Mouse (Mus musculus): ENCODE measurements around the gene Bcl2l2. TPM values are rescaled to one million over a fixed set of nuclear protein-coding genes. Genes with fewer than 3 reads are reported as not detected.
A peak's percentile ranks its signal among the peaks of the same experiment; 100 is the strongest.

The Bcl2l2 gene
- polyA plus RNA-seq, 1 experiment from 2014 or later, result 3.3 TPM

DNA sequence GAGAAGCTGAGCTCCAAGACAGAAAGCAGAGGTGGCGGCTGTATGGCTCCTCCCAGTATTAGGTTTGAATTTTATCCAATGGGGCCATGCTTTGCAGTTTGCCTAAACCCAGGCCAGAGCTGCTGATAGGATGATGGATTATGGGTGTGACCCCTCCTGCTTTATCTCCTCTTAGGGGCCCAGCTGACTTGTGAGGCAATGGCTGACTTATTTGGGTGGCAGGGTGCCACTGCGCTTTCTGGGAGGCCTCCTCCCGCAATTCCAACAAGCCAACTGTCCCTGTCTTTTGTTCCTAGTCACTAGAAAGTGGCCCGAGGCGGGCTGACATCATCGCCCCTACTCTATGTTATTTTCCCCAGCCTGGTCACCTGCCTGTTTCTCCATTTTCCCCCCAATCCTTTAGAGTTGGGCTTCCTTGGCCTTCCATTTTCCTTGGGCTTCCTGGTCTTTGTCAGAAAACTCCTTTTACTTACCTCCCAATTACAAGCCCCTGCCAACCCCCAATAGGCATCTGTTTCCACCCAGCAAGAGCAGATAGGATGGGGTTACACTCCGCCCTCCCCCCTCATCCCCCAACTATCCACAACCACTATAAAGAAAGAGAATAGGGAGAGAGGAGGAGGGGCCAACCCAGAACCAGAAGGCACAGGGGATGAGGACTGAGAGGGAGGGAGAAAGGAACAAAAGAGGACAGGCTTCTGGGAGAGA, 41.6 kb downstream of the Bcl2l2 start:
- Histone ChIP-seq H3K36me3 (peaks cover 34% of the 10 kb centered on the region), H3K4me1 (replicated peaks) (peaks cover 46% of the 10 kb centered on the region), H3K27me3 (no peaks in the 10 kb centered on the region), H3K9me3 (peaks cover 20% of the 10 kb centered on the region), H3K9ac (replicated peaks) (peak overlapping the region; percentile 89), H3K4me2 (peak overlapping the region; percentile 87), H3K27ac (peak overlapping the region; percentile 100), H3K4me3 (replicated peaks) (peak overlapping the region; percentile 59)
- ATAC-seq (ENCODE audit: insufficient number of reproducible peaks, insufficient read depth, low FRiP score, low TSS enrichment, low read depth), result peak; percentile 18; the same call in 1 of the 2 replicates
- 7% methylated on average over 7 of the region's 7 CpGs for WGBS

DNA sequence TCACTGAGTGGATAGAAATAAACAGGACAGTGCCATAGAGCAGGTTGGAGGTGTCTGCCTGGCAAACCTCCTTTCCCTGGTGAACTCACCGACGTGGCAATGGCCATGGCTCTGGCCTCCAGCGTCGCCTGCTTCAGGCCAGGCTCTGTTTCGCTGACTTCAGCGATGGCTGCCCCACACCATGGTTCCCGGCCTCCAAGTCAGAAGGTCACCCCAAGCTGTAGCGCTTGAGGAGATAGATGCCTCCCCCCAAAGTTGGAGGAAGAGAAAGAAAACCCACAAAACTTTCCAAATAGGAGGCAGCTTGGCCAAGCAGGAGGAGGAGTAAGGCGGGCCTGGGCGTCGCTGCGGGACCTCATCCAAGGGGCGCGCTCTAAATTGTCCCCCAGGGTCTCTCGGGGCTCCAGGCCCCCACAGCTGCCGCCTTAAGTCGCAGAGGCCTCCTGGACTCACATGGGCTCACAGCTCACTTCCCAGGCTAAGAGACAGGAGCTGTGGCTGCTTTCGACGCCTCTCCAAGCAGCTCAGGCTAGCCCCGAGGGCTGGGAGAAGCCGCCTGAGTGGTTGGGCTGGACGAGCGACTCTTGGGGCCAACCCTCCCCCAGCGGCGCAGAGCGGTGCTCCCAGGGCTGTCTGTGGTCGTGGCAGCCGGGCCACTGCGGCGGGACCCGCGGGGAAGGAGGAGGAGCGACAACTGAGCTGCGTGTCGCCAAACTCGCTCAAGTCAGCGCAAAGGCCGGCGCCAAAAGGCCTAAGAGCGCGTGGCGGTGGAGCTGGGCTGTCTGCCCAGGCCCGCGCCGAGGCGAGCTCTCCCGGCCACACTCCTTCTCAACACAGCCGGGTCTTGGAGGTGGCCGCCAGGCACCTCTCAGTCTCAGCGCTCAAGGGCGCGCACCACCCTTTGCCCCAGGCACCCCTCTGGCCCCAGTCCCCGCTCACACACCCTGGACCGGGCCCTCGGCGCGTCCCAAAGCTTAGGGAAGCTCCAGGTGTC, 42.5 kb downstream of the Bcl2l2 start, which contains the start of gene Efs:
Gene Efs (minus strand): TSS at position 778 of the 994 bp plus-strand sequence.
- peak; percentile 45 for ATAC-seq (ENCODE audit: insufficient number of reproducible peaks, insufficient read depth, low FRiP score, low TSS enrichment, low read depth)
- Histone ChIP-seq H3K9ac (replicated peaks) (peak within 1 kb of the TSS; percentile 89), H3K4me1 (replicated peaks) (peaks cover 50% of the 10 kb centered on the region), H3K27ac (peak within 1 kb of the TSS; percentile 100), H3K9me3 (peaks cover 19% of the 10 kb centered on the region), H3K36me3 (peaks cover 25% of the 10 kb centered on the region), H3K4me2 (peak within 1 kb of the TSS; percentile 87), H3K27me3 (no peaks in the 10 kb centered on the region), H3K4me3 (replicated peaks) (peak within 1 kb of the TSS; percentile 59)
- 1% methylated on average over 52 of the region's 57 CpGs for WGBS

DNA sequence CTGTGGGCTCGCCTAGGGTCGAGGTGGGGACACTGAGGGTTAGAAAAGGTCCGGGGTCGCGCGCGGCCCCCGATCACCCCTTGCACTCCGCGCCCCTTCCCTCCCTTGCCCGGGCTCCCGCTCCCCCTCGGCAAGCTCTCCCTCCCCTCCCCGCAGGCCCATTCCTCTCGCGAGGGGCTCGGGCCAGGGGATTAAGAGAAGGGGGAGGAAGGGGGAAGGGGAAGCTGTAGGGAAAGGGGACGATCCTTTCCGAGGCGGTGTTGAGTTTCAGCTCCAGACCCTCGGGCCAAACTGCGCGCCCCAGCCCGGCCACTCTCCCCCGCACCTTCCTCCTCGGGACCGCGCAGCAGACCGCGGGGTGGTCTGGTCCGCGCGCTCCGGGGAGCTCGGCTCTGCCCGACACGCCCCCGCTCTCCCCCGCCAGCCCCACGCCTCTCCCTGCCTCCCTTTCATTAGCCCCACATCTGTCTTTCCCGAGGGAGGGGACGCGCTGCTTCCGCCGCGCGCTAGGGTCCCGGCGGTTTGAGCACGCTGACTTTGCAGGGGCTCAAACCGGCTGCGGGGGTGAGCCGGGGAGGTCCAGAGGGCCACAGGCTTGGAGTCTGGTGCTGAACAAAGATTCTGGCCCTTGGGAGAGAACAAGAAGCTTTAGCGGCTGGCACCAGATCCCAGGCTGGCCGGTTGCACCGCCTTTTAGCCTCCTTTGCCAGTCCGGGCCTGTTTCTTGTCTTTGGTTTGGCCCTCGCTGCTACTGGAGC, 43.4 kb downstream of the Bcl2l2 start:
- WGBS, result 0% methylated on average over 47 of the region's 58 CpGs
- Histone ChIP-seq H3K9me3 (peaks cover 10% of the 10 kb centered on the region), H3K27me3 (no peaks in the 10 kb centered on the region), H3K4me1 (replicated peaks) (peaks cover 50% of the 10 kb centered on the region), H3K4me3 (replicated peaks) (peak overlapping the region; percentile 59), H3K27ac (peak overlapping the region; percentile 100), H3K36me3 (peaks cover 16% of the 10 kb centered on the region), H3K9ac (replicated peaks) (peak overlapping the region; percentile 89), H3K4me2 (peak overlapping the region; percentile 87)
- peak; percentile 91 for ATAC-seq (ENCODE audit: insufficient number of reproducible peaks, insufficient read depth, low FRiP score, low TSS enrichment, low read depth)

DNA sequence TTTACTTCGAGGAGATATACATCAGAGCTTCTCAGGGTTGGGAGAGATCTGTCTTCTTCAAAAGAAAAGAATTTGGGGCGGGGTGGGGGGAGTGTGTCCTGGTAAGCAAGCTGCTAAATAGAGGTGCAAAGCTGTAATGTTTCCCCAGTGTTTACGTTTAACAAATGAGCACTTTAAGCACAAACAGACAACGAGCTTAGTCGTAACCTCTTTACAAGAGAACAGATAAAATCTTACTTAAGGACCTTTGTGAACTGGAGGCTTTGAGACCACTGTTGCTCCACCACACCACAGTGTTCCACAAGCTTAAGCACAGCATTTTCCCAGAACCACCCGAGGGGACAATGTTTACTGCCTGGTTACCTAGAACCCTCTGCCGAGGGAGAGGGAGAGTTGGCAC, 44.1 kb downstream of the Bcl2l2 start:
- H3K9ac ChIP-seq (replicated peaks), result peak overlapping the region; percentile 89
- 6% methylated on average over 7 of the region's 7 CpGs for WGBS

DNA sequence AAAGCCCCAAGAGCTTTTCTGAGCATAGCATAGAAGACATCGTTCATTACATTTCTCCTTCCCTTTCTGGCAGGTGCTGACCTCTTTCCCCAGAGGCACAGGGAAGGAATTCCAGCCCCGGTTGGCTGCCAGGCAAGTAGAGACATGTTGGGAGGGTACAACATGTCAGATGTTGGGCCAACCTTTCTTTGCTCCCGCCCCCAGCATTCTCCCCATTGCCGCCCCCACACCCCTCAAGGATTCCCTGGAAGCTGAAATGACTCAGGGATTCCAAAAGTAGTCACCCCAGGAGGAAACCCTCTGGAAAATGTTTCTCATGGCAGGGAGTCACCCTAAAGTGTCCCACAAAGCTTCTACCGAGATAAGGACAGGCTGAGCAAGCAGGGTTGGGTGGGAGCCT, 46.6 kb downstream of the Bcl2l2 start:
- Histone ChIP-seq H3K4me1 (replicated peaks) (peaks cover 40% of the 10 kb centered on the region), H3K9ac (replicated peaks) (no peak overlapping the region), H3K27ac (no peak overlapping the region), H3K27me3 (no peaks in the 10 kb centered on the region), H3K4me2 (no peak overlapping the region), H3K36me3 (no peaks in the 10 kb centered on the region), H3K4me3 (replicated peaks) (no peak overlapping the region), H3K9me3 (no peaks in the 10 kb centered on the region)
- no peak for ATAC-seq (ENCODE audit: insufficient number of reproducible peaks, insufficient read depth, low FRiP score, low TSS enrichment, low read depth)
- WGBS, result 77% methylated on average over 5 of the region's 5 CpGs

More for the DNA sequence above, 44.1 kb downstream of the Bcl2l2 start:
- peaks cover 3% of the 10 kb centered on the region for H3K9me3 ChIP-seq
- H3K4me2 ChIP-seq, result peak overlapping the region; percentile 87
- ATAC-seq (ENCODE audit: insufficient number of reproducible peaks, insufficient read depth, low FRiP score, low TSS enrichment, low read depth), result no peak
- no peaks in the 10 kb centered on the region for H3K27me3 ChIP-seq
- H3K4me1 ChIP-seq (replicated peaks), result peaks cover 50% of the 10 kb centered on the region
- H3K36me3 ChIP-seq, result peaks cover 9% of the 10 kb centered on the region
- peak overlapping the region; percentile 100 for H3K27ac ChIP-seq
- H3K4me3 ChIP-seq (replicated peaks), result peak overlapping the region; percentile 59

DNA sequence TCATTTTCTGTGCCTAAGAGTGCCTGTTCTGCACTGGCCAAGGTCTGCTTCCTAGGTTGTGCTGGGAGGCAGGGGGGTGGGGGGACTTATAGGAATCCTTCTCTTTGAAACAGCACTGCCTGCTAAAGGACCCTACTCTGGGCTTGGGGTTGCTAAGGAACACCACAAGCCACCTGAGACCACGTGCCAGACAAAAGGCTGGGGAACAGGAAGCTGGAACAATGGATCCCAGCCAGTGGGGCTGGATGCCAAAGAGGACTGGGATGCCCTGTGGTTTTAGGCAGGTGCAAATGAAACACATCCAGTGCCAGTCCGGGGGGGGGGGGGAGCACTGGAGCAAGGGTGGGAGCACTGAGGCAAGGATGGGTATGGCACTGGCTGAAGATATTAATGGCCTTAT, 47.3 kb downstream of the Bcl2l2 start:
- Histone ChIP-seq H3K27ac (no peak overlapping the region), H3K36me3 (no peaks in the 10 kb centered on the region), H3K4me3 (replicated peaks) (no peak overlapping the region), H3K4me2 (no peak overlapping the region), H3K9ac (replicated peaks) (no peak overlapping the region), H3K9me3 (no peaks in the 10 kb centered on the region), H3K27me3 (no peaks in the 10 kb centered on the region), H3K4me1 (replicated peaks) (peaks cover 34% of the 10 kb centered on the region)
- ATAC-seq (ENCODE audit: insufficient number of reproducible peaks, insufficient read depth, low FRiP score, low TSS enrichment, low read depth), result no peak
- 23% methylated on average over 2 of the region's 2 CpGs for WGBS

DNA sequence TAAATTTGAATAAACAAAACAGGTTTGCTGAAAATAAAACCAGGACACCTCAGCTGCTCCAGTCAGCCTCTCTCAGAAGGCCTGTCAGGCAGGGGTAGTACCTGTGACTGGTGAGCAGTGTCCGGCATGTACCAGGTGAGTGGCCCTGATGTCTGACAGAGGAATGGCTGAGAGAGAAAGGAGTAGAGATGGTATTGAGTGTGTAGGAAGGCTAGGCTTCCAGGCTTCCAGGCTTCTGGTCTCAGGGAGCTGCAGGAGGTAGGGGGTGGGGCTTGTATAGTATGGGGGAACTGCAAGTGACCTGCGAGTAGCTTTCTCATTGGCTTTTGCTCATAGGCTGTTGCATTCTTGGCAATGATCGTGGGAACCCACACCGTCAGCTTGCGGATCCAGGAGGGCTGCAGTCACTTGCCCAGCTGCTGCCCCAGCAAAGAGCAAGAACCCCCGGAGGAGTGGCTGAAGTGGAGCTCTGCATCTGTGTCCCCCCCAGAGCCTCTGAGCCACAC, 49.5 kb downstream of the Bcl2l2 start, which contains the start of gene Il25:
Gene Il25 (plus strand): TSS at position 51 of the 506 bp plus-strand sequence.
- H3K27ac ChIP-seq, result no peak within 1 kb of the TSS
- WGBS, result 21% methylated on average over 6 of the region's 6 CpGs
- H3K9me3 ChIP-seq, result no peaks in the 10 kb centered on the region
- no peak within 1 kb of the TSS for H3K4me3 ChIP-seq (replicated peaks)
- H3K27me3 ChIP-seq, result no peaks in the 10 kb centered on the region
- ATAC-seq (ENCODE audit: insufficient number of reproducible peaks, insufficient read depth, low FRiP score, low TSS enrichment, low read depth), result 0 out of 2 replicates have a peak, but pooled peaks have one; percentile 7
- no peak within 1 kb of the TSS; the same call in 1 of the 2 replicates for H3K9ac ChIP-seq (replicated peaks)
- H3K36me3 ChIP-seq, result no peaks in the 10 kb centered on the region
- peaks cover 28% of the 10 kb centered on the region for H3K4me1 ChIP-seq (replicated peaks)
- H3K4me2 ChIP-seq, result 0 out of 2 replicates have a peak within 1 kb of the TSS, but pooled peaks have one; percentile 4

DNA sequence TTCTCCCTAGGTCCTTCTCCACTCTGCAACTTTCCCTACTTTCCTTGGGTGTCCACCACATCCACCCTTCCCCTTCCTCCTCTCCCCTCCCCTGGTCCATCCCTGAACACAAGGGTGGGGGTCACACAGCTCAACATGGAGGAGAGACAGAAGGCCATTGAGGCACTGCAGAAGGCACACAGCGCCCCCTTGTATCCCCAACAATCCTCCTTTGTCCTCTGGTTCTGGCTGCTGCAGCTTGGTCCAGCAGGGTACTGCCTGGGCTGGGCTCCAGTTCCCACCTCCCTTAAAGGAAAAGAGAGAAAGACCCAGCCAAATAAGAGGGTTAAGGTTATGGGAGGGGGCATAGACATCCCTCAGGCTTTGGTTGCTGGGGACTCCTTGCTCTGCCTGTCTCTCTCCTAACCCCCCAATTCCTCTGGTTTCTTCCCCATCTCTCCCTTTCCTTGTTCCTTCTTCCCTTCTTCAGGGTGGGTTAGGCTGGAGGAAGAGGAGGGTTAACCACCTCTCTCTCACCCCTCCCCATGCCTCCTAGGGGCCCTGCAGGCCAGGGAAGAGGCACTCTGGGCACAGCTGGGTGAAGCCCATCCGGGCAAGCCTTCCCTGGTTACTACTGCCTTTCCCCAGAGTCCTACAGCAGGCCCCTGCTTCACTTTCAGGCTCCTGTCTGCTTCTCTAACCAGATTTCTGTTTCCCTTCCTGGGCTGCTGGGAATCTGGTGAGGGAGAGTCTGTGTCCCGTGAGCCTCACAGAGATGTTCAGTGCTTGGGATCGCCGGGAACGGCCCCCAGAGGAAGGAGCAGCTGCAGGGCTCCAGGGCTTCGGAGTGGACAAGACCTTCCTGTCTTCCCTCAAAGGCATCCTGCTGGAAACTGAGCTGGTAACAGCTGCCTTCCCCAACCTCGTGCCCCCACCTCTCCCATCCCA, 53.0 kb downstream of the Bcl2l2 start, which contains the start of gene Cmtm5:
Gene Cmtm5 (plus strand): TSS at position 358 of the 927 bp plus-strand sequence.
- Histone ChIP-seq H3K4me1 (replicated peaks) (peaks cover 26% of the 10 kb centered on the region), H3K27me3 (no peaks in the 10 kb centered on the region), H3K9ac (replicated peaks) (peak within 1 kb of the TSS; percentile 31; the same call in 1 of the 2 replicates), H3K4me2 (peak within 1 kb of the TSS; percentile 11; the same call in 1 of the 2 replicates), H3K4me3 (replicated peaks) (0 out of 2 replicates have a peak within 1 kb of the TSS, but pooled peaks have one; percentile 2), H3K9me3 (no peaks in the 10 kb centered on the region), H3K27ac (peak within 1 kb of the TSS; percentile 79), H3K36me3 (no peaks in the 10 kb centered on the region)
- 38% methylated on average over 8 of the region's 8 CpGs for WGBS
- ATAC-seq (ENCODE audit: insufficient number of reproducible peaks, insufficient read depth, low FRiP score, low TSS enrichment, low read depth), result no peak

DNA sequence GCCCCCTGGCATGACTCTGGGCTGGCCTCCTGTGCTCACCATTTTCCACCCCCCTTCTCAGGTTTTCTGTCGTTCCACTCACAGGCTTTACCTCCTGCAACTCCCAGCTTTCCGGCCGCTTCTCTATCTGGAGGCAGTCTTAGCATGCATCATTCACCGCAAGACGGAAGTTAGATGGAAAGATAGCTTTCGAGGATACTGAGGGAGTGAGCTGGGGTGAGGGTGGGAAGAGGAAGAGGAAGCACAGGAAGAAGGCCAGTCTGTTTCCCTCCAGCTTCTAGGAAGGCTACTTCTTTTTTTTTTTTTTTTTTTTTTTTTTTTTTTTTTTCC, 53.6 kb downstream of the Bcl2l2 start:
- peaks cover 26% of the 10 kb centered on the region for H3K4me1 ChIP-seq (replicated peaks)
- peak overlapping the region; percentile 11; the same call in 1 of the 2 replicates for H3K4me2 ChIP-seq
- no peak for ATAC-seq (ENCODE audit: insufficient number of reproducible peaks, insufficient read depth, low FRiP score, low TSS enrichment, low read depth)
- no peaks in the 10 kb centered on the region for H3K27me3 ChIP-seq
- H3K36me3 ChIP-seq, result no peaks in the 10 kb centered on the region
- H3K9me3 ChIP-seq, result no peaks in the 10 kb centered on the region
- H3K27ac ChIP-seq, result peak overlapping the region; percentile 79
- H3K4me3 ChIP-seq (replicated peaks), result 0 out of 2 replicates have a peak overlapping the region, but pooled peaks have one; percentile 2
- peak overlapping the region; percentile 31; the same call in 1 of the 2 replicates for H3K9ac ChIP-seq (replicated peaks)
- 61% methylated on average over 6 of the region's 6 CpGs for WGBS
